ENCODE assay signal across 8 mouse cellular contexts in genomic region chr3:58163806-58164205, GRCm38 (mm10).
DNase-seq lines count a peak whose midpoint lies in the region; ATAC-seq lines count a peak whose summit lies in the region.

No protein-coding gene starts in this region.

- no peak overlapping the region for H3K9ac ChIP-seq in intestine, embryonic 15.5 days

- 8% methylated on average over 10 of the region's 10 CpGs for WGBS in intestine, embryonic 15.5 days

- no peak overlapping the region for H3K27ac ChIP-seq in intestine, embryonic 15.5 days

- intact Hi-C loops in gastrocnemius, postnatal 14 days (cut with DNase I; ENCODE audit: low total_unique reads), result loop anchor here (10.0 kb wide), 2 partner anchors 251 to 331 kb away; partner anchors contain the start of gene Tsc22d2
- intact Hi-C loops in left cerebral cortex, postnatal 10 days (cut with DNase I), result loop anchor here (2.0 kb wide), 2 partner anchors 251 to 327 kb away; partner anchors contain the start of gene Tsc22d2

- H3K27me3 ChIP-seq in intestine, embryonic 15.5 days (replicated peaks), result no peaks in the 10 kb centered on the region

- no peaks in the 10 kb centered on the region for H3K36me3 ChIP-seq in intestine, embryonic 15.5 days

- 0 out of 2 replicates have a peak overlapping the region, but pooled peaks have one; percentile 24 for H3K4me2 ChIP-seq in intestine, embryonic 15.5 days (replicated peaks)

- ATAC-seq in intestine, embryonic 15.5 days, result peak; percentile 64
- peak; percentile 88 for ATAC-seq in megakaryocyte-erythroid progenitor cell, adult 5-6 weeks (replicated peaks; ENCODE audit: low FRiP score, low TSS enrichment, poor library complexity, severe bottlenecking)
- ATAC-seq in erythroid progenitor cell, adult 5-6 weeks (replicated peaks; ENCODE audit: low FRiP score, poor library complexity, severe bottlenecking), result no peak

- H3K9me3 ChIP-seq in intestine, embryonic 15.5 days, result no peaks in the 10 kb centered on the region

- DNase-seq in adrenal gland, adult (ENCODE audit: inconsistent age in 2 of 2, low spot score in 1 of 2), result peak; percentile 81 to 95
- DNase-seq in cerebellum, postnatal 25 days, result peak; percentile 70 to 77
- DNase-seq in gastrocnemius, postnatal 14 days, result peak; percentile 71
- DNase-seq in left cerebral cortex, postnatal 10 days (ENCODE audit: extremely low spot score in 1 of 2, low spot score in 2 of 2), result peak; percentile 67 to 79
- peak; percentile 54 for DNase-seq in right cerebral cortex, postnatal 25 days

- H3K4me3 ChIP-seq in intestine, embryonic 15.5 days (replicated peaks), result no peak overlapping the region

- H3K4me1 ChIP-seq in intestine, embryonic 15.5 days (replicated peaks), result no peaks in the 10 kb centered on the region
